Mouse (Mus musculus) adipocyte (in vitro differentiated cells): ENCODE data around the gene Lyz2.
A peak's percentile ranks its signal among the peaks of the same experiment; 100 is the strongest.
"Not testable (repeated sequence)": the region's sequence is repeated elsewhere in the genome, so short reads cannot be mapped to it uniquely, and the experiment has no call there.

Source experiments
- DNase-seq: peaks from one replicate; pipeline ENCODE4 v3.0.0-alpha.2; 2016; ENCODE audit warnings: low spot score

Gene Lyz2

GRCm38 (mm10) chr10:117284578-117285520, 2.7 kb upstream of the Lyz2 start:
- DNase-seq: peak; percentile 95

- DNase-seq: peak; percentile 95
These were observed 1.9 kb upstream of the Lyz2 start for GRCm38 (mm10) chr10:117283871-117284577.

- DNase-seq: peak; percentile 94
These were observed 1.1 kb upstream of the Lyz2 start for GRCm38 (mm10) chr10:117283196-117283595.

- peak; percentile 95 for DNase-seq
These were observed 430 bp upstream of the Lyz2 start for GRCm38 (mm10) chr10:117282551-117282950.

GRCm38 (mm10) chr10:117281381-117281920, 670 bp downstream of the Lyz2 start:
- DNase-seq: peak; percentile 95

- DNase-seq: no peak
These were observed 2.1 kb downstream of the Lyz2 start for GRCm38 (mm10) chr10:117280000-117280399.

GRCm38 (mm10) chr10:117278510-117278909, 3.6 kb downstream of the Lyz2 start:
- DNase-seq: not testable (repeated sequence)

- not testable (repeated sequence) for DNase-seq
These were observed 4.3 kb downstream of the Lyz2 start for GRCm38 (mm10) chr10:117277779-117278178.

GRCm38 (mm10) chr10:117275681-117276369, 6.3 kb downstream of the Lyz2 start:
- no peak for DNase-seq

GRCm38 (mm10) chr10:117274645-117275044, 7.5 kb downstream of the Lyz2 start:
- DNase-seq: not testable (repeated sequence)

- peak; percentile 25 for DNase-seq
These were observed 10.1 kb downstream of the Lyz2 start for GRCm38 (mm10) chr10:117272023-117272422.

- no peak for DNase-seq
These were observed 22.3 kb downstream of the Lyz2 start for GRCm38 (mm10) chr10:117259870-117260269.

- DNase-seq: no peak
These were observed 43.5 kb downstream of the Lyz2 start, which contains the start of gene 9530003J23Rik for GRCm38 (mm10) chr10:117238603-117239002. 9530003J23Rik (minus strand) TSS chr10:117238703.

- no peak for DNase-seq
These were observed 46.3 kb downstream of the Lyz2 start for GRCm38 (mm10) chr10:117235866-117236265.

GRCm38 (mm10) chr10:117234825-117235224, 47.3 kb downstream of the Lyz2 start:
- DNase-seq: peak; percentile 24

GRCm38 (mm10) chr10:117229826-117230225, 52.3 kb downstream of the Lyz2 start:
- no peak for DNase-seq
